Mouse (Mus musculus) T-cell, adult 2 months (primary cell): ENCODE data around the gene Dnajc21.
"Not testable (repeated sequence)": the region's sequence is repeated elsewhere in the genome, so short reads cannot be mapped to it uniquely, and the experiment has no call there.

Experiments
- DNase-seq: peaks from one replicate; pipeline ENCODE4 v3.0.0; 2022; ENCODE audit warnings: low spot score

Dnajc21 gene

DNA sequence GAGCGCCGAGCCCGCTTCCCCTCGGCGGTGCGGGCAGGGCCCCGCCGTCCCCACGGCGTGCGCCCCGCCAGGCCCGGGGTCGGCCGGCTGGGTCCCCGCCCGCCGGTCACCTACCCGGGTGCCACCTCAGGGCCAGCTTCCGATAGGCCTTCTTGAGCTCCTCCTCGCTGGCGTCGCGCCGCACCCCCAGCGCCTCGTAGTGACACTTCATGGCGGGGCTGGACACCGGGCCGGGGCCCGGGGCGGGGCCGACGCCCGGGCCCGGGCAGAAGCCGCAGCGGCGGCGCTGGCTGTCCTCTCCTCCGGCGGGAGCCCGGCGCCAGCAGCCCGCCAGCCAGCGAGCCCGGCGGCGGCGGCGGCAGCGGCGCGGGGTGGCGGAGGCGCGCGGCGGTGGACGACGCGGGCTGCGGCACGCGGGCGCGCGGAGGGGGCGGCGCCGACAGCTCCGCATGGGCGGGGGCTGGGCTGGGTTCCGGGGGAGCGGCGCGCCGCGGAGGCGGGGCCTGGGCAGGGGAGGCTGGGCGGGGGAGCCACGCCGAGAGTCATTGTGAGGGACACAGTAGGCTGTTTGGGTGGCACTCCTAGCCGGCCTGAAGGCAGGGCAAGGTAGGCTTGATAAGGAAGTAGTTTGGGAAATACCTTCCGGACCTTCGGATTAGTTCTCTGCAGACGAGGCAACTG lies at the start of gene Dnajc21:
TSS of gene Dnajc21 (minus strand) at position 366 of the 681 bp plus-strand sequence.
- peak; percentile 80 for DNase-seq

DNA sequence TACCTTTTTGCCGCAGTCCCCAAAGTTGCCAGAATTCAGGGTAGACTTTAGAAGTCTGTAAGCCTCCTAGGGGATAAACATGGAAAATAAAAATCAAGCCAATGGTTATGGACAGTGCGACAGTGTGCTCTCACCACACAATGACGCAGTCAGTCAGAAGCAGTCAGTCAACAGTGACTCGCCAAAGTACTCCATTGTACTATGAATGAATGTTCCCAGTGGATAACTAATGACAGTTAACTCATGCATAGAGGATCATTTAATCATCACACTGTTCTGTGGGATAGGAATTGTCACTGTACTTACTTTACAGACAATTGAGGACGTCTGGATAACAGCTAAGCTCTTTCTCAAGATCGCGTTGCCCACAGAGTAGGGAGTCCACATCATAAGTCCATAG lies 44.9 kb upstream of the Dnajc21 start:
- no peak for DNase-seq

DNA sequence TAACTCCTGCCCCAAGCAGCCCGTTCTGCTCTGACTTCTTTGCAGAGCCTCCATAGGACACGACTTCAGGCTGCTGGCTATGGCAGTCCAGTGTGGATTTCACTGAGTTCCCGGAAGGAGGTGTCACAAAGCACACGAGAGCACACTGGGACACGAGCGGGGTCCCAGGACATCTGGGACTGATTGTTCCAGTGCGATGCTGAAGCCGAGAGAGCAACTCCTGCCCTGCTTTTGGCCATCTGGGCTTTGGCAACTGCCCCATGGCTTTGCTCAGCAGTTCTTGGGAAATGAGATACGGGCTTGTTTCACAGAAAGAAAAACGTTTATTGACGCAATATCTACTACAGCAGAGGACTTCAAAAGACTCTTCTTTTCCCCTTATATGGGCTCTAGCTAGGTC lies 35.8 kb upstream of the Dnajc21 start:
- DNase-seq: no peak

DNA sequence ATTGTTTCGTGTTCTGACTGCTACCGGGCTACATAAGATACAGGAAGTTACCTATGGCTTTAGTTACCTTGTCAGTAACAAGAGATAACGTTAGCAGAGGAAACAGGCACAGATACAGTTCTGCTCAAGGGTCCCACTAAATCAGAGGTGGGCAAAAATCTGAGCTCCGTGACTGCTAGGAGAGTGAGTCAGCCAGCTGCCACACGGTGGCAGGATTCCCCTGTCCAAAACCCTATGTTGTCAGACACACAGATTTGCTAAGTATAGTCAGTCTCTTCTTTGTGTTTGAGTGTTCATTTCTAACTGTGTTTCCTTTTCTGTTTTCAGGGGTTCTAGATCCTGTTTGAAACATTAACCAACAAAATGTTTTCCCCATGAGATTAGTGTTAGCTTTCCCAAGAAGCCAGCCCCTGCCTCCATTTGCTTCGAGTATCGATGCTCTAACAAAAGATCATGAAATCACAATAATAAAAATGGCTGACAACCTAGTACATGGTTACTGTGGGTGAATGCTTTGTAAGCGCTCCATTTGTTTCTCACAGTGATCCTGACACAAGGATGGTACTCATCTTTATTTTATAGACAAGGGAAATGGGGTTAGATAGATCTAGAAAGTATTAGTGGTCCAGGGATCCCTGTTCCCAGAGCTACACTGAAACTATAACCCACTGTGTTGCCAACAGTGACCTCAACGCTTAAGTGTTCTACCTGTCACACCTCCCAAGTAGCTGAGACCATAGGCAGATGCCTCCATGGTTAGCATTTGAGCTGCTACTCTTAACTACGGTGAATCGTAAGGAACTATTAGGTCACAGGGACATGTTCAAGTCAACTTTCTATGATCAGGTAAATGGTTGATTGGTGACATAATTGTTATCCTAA lies 30.8 kb upstream of the Dnajc21 start:
- no peak for DNase-seq

DNA sequence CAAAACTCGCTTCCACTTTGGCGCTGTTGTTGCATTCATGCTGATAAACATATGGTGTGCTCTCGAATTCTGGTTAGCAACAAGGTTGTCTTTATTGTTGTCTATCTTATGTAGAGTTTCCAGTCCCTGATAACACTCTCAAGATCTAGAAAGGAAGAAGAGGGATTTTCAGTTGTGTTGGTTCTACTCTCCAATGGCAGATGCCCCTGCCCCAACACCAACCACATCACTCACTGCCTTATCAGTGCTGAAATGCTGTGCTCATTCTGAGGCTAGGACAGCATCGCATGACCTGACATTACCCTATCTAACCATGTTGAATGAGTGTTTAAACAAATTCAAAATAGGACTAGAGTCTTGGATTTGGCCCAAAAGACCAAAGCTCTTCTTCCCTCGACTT lies 29.7 kb upstream of the Dnajc21 start:
- no peak for DNase-seq

DNA sequence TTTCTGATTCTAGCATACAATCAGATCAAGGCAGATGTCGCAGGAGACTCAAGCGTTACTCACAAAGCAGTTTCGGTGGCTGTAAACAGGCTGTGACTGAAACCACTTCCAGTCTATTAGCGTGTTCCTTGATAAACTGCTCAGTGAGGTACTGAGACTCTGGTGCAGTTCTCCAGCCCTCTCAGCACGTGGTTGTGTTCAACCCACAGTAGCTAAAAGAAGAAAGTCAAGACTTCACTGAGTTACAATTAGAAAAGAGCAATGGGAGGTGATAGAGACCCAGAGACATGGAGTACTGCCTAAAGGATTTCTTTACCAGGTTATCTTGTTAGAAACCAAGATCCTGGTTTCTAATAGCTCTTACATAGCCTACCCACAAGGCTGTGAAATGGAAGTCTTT lies 29.3 kb upstream of the Dnajc21 start:
- DNase-seq: no peak

DNA sequence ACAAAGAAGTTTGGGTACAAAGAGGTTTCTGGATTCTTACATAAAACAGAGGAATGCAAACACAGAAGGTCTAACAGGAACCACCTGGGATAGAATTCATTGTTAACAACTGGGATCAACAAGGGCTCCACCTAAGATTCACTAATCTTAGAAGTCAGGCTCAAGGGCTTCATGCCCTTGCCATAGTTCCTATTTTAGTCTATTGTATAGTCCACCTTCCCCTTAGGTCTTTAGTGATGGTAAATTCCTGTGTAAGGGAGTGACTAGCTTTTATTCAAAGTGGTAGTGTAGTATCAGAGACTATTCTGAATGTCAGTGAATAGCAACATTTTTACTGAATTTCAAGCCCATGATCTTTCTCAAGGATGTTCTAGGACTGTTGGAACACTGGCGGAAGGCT lies 26.4 kb upstream of the Dnajc21 start:
- DNase-seq: not testable (repeated sequence)

DNA sequence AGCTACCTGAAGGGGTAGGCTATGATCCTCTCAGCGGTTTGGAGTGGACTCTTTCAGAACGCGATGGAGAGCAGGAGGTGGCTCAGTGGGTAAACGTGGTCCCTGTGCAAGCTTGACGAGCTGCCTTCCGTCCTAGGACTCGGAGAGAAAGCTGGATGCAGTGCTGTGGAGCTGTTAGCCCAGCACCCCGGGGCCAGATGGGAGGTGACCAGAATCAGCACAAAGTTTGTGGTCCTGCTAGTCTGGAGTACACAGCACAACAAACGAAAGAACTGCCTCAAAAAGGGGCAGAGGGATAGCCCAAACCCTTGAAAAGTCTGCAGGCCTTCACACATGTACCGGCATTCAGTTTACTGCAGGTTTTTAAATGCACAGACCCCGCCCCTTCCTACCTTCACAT lies 25.6 kb upstream of the Dnajc21 start:
- no peak for DNase-seq

DNA sequence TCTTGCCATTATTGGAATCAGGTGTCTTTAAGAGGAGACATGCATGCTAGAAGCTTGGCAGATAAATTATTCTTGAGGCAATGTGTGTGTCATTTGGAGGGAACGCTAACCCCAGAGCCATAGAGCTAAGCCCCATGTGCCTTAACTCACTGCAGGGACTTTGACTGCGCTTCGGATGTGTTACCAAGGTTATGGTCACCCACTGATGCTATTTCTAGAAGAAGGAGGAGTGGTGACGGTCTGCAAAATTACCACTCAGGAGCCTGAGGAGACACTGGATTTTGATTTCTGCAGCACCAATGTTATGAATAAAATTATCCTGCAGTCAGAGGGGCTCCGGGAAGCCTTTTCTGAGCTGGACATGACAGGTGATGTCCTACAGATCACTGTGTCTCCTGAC lies 19.8 kb upstream of the Dnajc21 start:
- no peak for DNase-seq

DNA sequence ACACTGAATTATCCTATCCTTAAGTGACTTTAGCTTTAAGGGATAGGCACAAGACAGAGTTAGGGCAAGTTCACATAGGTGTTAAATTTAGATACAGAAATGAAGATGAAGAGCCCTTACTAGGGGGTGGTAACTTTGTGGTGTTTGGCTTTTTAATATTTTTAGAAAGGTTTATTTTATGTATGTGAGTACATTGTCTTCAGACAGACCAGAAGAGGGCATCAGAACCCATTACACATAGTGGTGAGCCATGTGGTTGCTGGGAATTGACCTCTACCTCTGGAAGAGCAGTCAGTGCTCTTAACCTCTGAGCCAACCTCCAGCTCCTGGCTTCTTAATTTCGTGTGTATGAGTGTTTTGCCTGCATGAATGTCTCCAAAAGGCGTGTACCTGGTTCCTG lies 16.9 kb upstream of the Dnajc21 start:
- DNase-seq: no peak

DNA sequence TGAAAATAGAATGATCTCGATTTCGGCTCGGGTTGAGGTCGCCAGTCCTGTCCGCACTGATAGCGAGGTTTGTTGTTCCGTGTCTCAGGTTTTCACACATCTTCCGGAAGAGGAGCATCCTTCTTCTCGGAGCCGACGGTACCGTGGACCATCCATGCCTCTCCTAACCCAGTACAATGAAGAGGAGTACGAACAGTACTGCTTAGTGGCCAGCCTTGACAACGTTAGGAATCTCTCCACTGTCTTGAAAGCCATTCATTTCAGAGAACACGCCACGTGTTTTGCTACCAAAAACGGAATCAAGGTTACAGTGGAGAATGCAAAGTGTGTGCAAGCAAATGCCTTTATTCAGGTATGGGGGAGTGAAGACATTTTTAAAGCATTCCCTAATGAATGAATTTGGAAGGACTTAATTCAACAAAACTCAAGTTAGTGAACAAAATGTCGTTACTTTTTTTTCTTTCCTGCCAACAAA lies 16.1 kb upstream of the Dnajc21 start:
- no peak for DNase-seq

DNA sequence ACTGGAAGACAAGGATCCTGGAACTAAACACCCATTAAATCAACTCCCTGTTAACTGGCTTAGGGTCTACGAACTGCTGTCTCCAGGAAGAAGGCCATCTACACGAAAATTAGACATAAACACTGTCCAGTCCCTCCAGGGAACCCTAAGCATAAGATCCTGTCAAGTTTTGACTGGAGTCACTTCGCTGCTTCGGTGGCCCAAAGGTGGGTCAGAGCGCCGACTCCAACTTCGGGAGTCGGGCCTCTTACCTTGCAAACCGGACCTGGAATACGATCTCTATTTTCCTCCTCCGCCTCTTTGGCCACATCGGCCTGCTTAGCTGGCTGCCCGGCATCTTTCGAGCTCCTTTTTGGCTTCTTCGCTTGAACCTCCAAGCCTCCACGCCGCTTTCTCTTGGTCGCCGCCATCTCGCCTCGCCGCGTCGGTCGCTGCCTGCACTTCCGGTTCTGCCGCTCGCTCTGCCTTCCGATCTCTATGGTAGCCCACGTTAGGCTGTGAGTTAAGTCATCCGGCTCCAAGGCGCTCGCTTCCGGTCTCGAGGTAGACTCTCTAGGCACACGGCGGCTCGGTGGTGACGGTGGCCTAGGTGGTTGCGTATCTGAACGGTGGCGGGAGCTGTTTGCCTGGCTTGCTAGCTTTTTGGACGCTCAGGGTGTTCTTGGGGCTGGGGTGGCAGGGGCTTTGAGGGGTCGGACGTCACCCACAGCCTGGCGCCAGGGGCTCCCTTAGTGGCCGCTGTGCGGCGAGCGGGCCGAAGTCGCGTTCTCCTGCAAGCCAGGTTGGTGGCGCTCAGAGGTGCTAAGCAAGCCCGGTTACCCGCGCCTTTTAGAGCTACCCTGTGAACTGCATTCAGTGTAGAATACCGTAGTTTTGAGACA lies 15.4 kb upstream of the Dnajc21 start, which contains the start of the genes Brix1 and Rad1:
TSS of gene Brix1 (minus strand) at position 464 of the 881 bp plus-strand sequence.
TSS of gene Rad1 (plus strand) at position 535 of the 881 bp plus-strand sequence.
- peak; percentile 95 for DNase-seq

DNA sequence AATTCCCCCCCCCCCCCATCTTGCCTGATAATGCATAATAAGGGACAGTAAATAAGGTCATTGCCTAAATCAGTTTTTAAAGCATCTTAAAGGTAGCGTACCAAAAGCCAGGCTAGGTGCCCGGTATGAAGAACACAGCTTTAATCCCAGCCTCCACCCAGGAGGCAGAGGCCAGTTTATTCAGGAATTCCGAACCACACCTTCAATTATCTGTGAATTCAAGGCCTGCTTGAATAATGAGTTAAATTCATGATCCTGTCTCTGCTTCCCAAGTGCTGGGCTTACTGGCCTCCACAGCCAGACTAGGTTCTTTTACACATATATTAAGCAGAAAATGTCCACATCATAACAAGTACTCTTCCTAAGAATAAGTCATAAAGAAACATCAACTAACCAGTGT lies 625 bp upstream of the Dnajc21 start:
- no peak for DNase-seq

DNA sequence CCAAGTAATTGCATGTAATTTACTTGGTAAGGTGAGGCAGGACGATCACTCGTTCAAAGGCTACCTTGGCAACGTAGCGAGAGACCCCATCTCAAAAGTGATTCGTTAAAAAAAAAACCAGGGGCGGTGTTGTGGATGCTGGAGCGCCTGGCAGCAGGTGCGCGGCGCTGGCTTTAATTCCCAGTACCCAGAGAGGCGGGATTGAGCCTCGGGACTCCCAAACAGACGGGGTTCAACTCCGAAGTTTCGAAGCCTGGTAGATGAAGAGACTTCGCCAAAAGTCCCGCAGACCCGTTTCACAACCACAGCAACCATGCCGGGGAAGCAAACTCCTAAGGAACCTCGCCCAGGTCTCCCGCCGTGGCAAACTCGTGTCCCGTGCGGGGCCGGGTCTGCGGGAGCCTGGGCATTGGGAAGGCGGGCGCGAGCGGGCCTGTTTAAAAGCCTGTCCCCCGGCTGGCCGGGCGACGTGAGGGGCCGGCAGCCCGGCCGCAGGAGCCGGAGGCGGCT lies 620 bp downstream of the Dnajc21 start:
- no peak for DNase-seq

DNA sequence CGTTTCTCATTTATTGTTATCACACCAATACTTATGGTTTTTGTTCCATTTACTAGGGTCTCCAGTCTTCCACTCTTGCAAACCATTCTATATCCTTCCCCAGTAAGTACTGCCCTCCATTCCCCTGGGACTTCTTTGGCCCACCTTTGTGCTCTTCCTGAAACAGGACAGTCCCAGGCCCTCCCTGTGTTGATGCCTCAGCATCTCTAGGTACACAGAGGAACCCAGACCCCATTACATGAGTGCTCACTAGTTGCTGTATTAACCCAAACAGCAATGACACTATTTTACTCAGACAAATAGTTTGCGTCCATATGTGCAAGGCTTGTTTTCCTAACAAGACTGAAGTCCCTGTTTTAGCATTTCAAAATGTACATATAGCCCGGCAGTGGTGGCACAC lies 1.6 kb downstream of the Dnajc21 start:
- no peak for DNase-seq

DNA sequence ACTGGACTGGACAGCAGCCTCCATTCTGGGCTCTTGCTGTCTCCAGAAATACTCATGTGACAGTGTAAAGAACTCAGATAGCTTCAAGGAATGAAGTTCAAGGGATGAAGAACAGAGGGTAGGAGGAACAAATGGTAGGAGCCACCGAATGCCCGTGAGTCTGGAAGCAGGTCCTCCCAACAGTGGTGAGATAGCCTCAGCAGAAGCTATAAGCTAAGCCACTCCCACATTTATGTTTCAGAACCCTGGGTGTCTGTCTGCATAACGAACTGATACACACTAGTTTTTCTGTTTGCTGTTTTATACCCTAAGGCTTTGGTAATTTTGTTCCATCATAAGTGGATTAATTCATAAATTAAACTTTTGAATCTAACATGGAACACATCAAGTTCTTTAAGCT lies 5.6 kb downstream of the Dnajc21 start:
- DNase-seq: no peak

DNA sequence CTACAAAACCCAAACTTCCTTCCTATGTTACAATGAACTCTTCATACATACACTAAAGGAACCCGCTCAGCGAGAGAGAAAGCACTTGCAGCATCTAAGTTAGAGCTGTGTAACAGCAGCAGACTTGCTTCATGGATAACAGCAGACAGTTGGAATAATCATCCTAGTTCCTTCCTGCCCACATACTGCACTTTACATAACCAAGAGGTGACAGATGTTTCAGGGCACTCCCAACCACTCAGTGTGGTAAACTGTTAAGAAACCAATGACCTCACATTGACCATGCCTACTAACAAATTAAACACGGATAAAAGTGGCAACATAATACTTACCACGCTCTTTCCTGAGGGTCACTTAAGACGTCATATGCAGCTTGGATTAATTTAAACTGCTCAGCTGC lies 6.8 kb downstream of the Dnajc21 start:
- no peak for DNase-seq

DNA sequence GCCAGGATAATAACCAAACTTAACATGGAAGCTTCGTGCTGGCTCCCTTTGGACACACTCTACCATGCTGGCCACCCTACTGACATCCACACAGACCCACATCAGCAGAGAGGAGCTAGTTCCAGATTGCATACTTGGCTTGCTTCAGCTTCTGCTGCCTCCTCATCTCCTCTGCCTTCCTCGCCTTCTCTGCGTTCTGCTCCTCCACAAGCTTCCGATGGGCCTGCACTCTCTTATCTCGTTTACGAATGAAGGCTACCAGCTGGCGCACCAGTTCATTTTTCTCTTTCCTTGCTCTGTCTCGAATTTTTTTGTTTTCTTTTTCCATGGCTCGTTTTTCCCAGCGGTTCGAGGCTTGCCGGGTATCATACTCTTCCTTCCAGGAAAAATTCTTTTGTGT lies 9.3 kb downstream of the Dnajc21 start:
- DNase-seq: no peak

DNA sequence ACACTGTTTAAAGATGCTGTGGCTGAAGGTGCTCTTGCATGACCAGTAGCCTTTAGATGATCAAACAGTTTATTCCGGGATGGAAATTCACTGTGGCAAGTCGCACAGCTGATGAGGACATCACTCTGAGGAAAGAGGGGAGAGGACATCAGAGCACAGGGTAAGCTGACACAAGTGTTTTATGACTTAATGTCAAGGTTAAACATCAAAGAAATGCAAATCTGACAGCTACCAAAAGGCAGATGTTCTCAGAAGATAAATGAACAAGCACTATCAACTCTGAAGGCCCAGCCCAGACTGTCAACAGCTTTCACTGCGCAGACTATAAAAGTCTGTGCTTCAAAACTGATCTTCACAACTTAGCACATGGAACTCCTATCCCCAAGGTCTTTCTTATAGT lies 23.2 kb downstream of the Dnajc21 start:
- DNase-seq: no peak

DNA sequence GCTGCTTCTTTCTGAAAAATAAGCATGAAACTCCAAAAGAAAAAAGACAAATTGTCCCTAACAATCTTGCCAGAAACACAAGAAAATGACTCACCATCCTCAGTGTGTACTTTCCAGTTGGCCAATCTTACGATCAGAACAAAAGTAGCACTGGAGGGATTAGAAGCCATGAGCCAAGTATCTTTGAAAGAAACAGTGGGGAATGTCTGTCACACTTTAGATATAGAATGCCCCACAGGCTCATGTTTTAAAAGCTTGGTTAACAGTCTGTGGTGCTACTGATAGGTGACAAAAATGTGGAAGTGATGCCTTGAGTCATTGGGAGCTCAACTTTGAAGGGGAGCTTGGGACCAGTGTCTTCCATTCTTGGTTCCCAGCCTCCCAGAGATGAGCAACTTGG lies 28.0 kb downstream of the Dnajc21 start:
- no peak for DNase-seq

DNA sequence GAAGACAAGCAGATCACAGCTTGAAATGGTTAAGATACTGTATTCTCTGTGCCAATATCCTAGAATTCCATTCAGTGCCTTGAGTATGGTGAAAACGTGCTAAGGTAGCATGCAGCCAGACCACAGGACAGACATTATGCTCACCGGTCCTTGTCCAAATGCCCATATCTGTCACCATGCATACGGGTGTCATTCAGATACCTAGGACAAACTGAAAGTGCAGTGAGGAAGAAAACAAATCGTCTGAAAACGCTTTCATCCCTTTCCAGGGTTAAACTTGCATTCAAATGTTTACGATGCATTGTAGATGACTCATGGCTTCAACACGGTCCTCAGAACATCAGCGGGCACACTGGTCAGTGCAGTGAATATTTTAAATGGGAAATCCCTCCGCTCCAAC lies 28.8 kb downstream of the Dnajc21 start:
- no peak for DNase-seq

DNA sequence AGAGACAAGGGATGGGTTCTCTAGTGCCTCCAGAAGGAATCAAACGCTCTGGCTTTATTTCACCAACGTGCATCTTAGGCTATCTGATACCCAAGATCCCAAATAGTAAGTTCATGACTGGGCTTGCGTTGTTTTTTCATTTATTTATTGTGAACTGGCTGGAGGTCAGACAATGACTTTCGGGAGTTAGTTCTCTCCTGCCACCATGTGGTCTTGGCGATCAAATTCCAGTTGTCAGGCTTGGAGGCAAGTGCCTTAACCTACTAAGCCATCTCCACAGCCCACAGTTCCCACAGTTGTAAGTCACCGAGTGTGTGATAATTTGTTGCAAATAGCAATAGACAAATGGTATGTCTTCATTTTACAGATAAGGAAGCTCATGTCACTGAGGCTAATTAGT lies 30.4 kb downstream of the Dnajc21 start:
- no peak for DNase-seq
